Mouse (Mus musculus) Patski (cell line): ENCODE measurements around the gene Yjefn3. TPM values are rescaled to one million over a fixed set of nuclear protein-coding genes. Genes with fewer than 3 reads are reported as not detected.

Experiments
- ATAC-seq: fragments of 100-300 bp; one replicate; pipeline ENCODE4 v1.8.0; 2021
- CTCF ChIA-PET: fragments of 350-600 bp; sonication (Branson Sonifier 250); formaldehyde crosslinking; loops from one replicate; lab custom pipeline; 2022; ENCODE audit warnings: inconsistent platforms; lab: Charles Lee
- POLR2A ChIA-PET: fragments of 350-600 bp; sonication (Branson Sonifier 250); formaldehyde crosslinking; loops from one replicate; lab custom pipeline; 2022; ENCODE audit warnings: antibody characterized with exemption, inconsistent platforms; lab: Charles Lee
- DNase-seq: peaks from one replicate; pipeline ENCODE4 v3.0.0-alpha.2; 2011; ENCODE audit warnings: low read depth, low spot score
- H3K27me3 ChIP-seq: fragments of 371-371 bp; one replicate; pipeline ENCODE4 v1.5.1; 2021
- CTCF ChIP-seq: fragments of 100-300 bp; IDR thresholded peaks from one replicate; pipeline ENCODE4 v1.5.1; 2021
- in situ Hi-C: fragments of 300-500 bp; cut with MboI; formaldehyde crosslinking; loops from 3 replicates; pipeline ENCODE4 v1.11.1; 2018; ENCODE audit warnings: low pct_unique_long_range_greater_than_20kb, mixed read lengths
- polyA plus RNA-seq: library from polyadenylated mRNA; unstranded; gene quantifications from one replicate; pipeline ENCODE4 v1.2.3, GENCODE M21; 2021

Yjefn3 gene
- polyA plus RNA-seq, 1 experiment from 2014 or later: 5.3 TPM

GRCm38 (mm10) chr8:69874654-69875053, 27.9 kb downstream of the Yjefn3 start:
- no peak for ATAC-seq
- CTCF ChIA-PET: interaction anchor here (0.9 to 1.8 kb wide), 3 partner anchors 16 to 126 kb away, joined by 3 to 8 read pairs (median 7); no protein-coding TSS in a partner anchor
- no peak for DNase-seq
- TF ChIP-seq CTCF: no peak
- POLR2A ChIA-PET: no interaction called here
- H3K27me3 ChIP-seq: no peaks in the 10 kb centered on the region
- in situ Hi-C loops: loop anchor here (25.0 kb wide), 1 partner anchor 537 kb away; no protein-coding TSS in a partner anchor

- no peaks in the 10 kb centered on the region for H3K27me3 ChIP-seq
Observed at GRCm38 (mm10) chr8:69874155-69874554, 28.4 kb downstream of the Yjefn3 start.

GRCm38 (mm10) chr8:69870907-69871306, 31.6 kb downstream of the Yjefn3 start:
- POLR2A ChIA-PET: interaction anchor here (0.5 kb wide), 1 partner anchor 1576 kb away, joined by 3 read pairs; no protein-coding TSS in a partner anchor
- ATAC-seq: no peak
- in situ Hi-C loops: no loop called here

More at GRCm38 (mm10) chr8:69874155-69874554, 28.4 kb downstream of the Yjefn3 start:
- DNase-seq (no peak), ATAC-seq (no peak)
- CTCF ChIA-PET: no interaction called here
- POLR2A ChIA-PET: no interaction called here
- no peak for TF ChIP-seq CTCF
- in situ Hi-C loops: no loop called here

GRCm38 (mm10) chr8:69870003-69870765, 32.3 kb downstream of the Yjefn3 start:
- POLR2A ChIA-PET: no interaction called here
- CTCF ChIA-PET: no interaction called here
- in situ Hi-C loops: no loop called here
- H3K27me3 ChIP-seq: no peaks in the 10 kb centered on the region
- DNase-seq (no peak), ATAC-seq (no peak)
- TF ChIP-seq CTCF: no peak

More at GRCm38 (mm10) chr8:69870907-69871306, 31.6 kb downstream of the Yjefn3 start:
- no peak for DNase-seq
- no peaks in the 10 kb centered on the region for H3K27me3 ChIP-seq
- CTCF ChIA-PET: no interaction called here
- TF ChIP-seq CTCF: no peak

GRCm38 (mm10) chr8:69867696-69868326, 34.7 kb downstream of the Yjefn3 start:
- no peaks in the 10 kb centered on the region for H3K27me3 ChIP-seq
- ATAC-seq (peak; percentile 71), DNase-seq (peak; percentile 30)
- no peak for TF ChIP-seq CTCF
- CTCF ChIA-PET: no interaction called here
- POLR2A ChIA-PET: no interaction called here
- in situ Hi-C loops: no loop called here

GRCm38 (mm10) chr8:69864180-69864579, 38.3 kb downstream of the Yjefn3 start:
- TF ChIP-seq CTCF: no peak
- no peaks in the 10 kb centered on the region for H3K27me3 ChIP-seq
- ATAC-seq (no peak), DNase-seq (no peak)
- CTCF ChIA-PET: no interaction called here
- POLR2A ChIA-PET: no interaction called here
- in situ Hi-C loops: no loop called here

- no peak for TF ChIP-seq CTCF
- H3K27me3 ChIP-seq: no peaks in the 10 kb centered on the region
- DNase-seq (no peak), ATAC-seq (no peak)
- ChIA-PET CTCF (no interaction called here), POLR2A (no interaction called here)
- in situ Hi-C loops: no loop called here
Observed at GRCm38 (mm10) chr8:69863387-69864020, 39.0 kb downstream of the Yjefn3 start.

- no peaks in the 10 kb centered on the region for H3K27me3 ChIP-seq
- ATAC-seq (no peak), DNase-seq (no peak)
- POLR2A ChIA-PET: no interaction called here
- in situ Hi-C loops: no loop called here
- no peak for TF ChIP-seq CTCF
- CTCF ChIA-PET: no interaction called here
Observed at GRCm38 (mm10) chr8:69861251-69861650, 41.3 kb downstream of the Yjefn3 start.

GRCm38 (mm10) chr8:69860807-69861206, 41.7 kb downstream of the Yjefn3 start:
- ChIA-PET CTCF (no interaction called here), POLR2A (no interaction called here)
- ATAC-seq: no peak
- TF ChIP-seq CTCF: no peak
- in situ Hi-C loops: no loop called here
- no peaks in the 10 kb centered on the region for H3K27me3 ChIP-seq
- DNase-seq: no peak

GRCm38 (mm10) chr8:69853869-69854268, 48.6 kb downstream of the Yjefn3 start:
- in situ Hi-C loops: no loop called here
- no peaks in the 10 kb centered on the region for H3K27me3 ChIP-seq
- ATAC-seq (no peak), DNase-seq (no peak)
- no peak for TF ChIP-seq CTCF
- ChIA-PET POLR2A (no interaction called here), CTCF (interaction anchor here (1.0 kb wide), 1 partner anchor 12 kb away, joined by 3 read pairs; no protein-coding TSS in a partner anchor)
